Mouse (Mus musculus): ENCODE results near the gene Nhlh1.

GRCm38 (mm10) chr1:172064613-172065141 is 7.3 kb upstream of the Nhlh1 start:
- no peak for TF ChIP-seq FLI1 (IDR thresholded peaks at IDR 0.05; ENCODE audit: low read length)
- TF ChIP-seq GATA1 (IDR thresholded peaks at IDR 0.05; ENCODE audit: borderline replicate concordance, low read length), result no peak

Measured in megakaryocyte, embryonic 14.5 days (primary cell).